Mouse (Mus musculus): Measurements from ENCODE around the gene Gm11444. TPM values are rescaled to one million over a fixed set of nuclear protein-coding genes. Genes with fewer than 3 reads are reported as not detected.

The Gm11444 gene
- polyA plus RNA-seq (2015; fragmentation: Nextera tagmentation; extraction: Ambion mirVana), result not detected in 2 replicates

- Histone ChIP-seq H3K4me1 (replicated peaks) (no peaks in the 10 kb centered on the region), H3K4me2 (replicated peaks) (peak within 1 kb of the TSS; percentile 58; the same call in 1 of the 2 replicates), H3K4me3 (replicated peaks) (no peak within 1 kb of the TSS), H3K9me3 (no peaks in the 10 kb centered on the region), H3K27me3 (replicated peaks) (peaks cover 7% of the 10 kb centered on the region), H3K9ac (no peak within 1 kb of the TSS), H3K27ac (no peak within 1 kb of the TSS), H3K36me3 (no peaks in the 10 kb centered on the region)
- ATAC-seq, result no peak
- WGBS, result 87% methylated on average over 6 of the region's 6 CpGs
Observed at GRCm38 (mm10) chr11:85850233-85850632, at the start of gene Gm11444. Gm11444 (minus strand) TSS chr11:85850333.

- H3K4me2 ChIP-seq (replicated peaks), result no peak overlapping the region
- no peak overlapping the region for H3K27ac ChIP-seq
- no peak for ATAC-seq
- H3K9ac ChIP-seq, result no peak overlapping the region
- H3K4me1 ChIP-seq (replicated peaks), result peaks cover 9% of the 10 kb centered on the region
- H3K36me3 ChIP-seq, result no peaks in the 10 kb centered on the region
- no peaks in the 10 kb centered on the region for H3K9me3 ChIP-seq
- WGBS, result 49% methylated on average over 11 of the region's 13 CpGs
- H3K27me3 ChIP-seq (replicated peaks), result peaks cover 92% of the 10 kb centered on the region
- H3K4me3 ChIP-seq (replicated peaks), result no peak overlapping the region
Observed at GRCm38 (mm10) chr11:85896335-85896985, 46.3 kb upstream of the Gm11444 start.

GRCm38 (mm10) chr11:85894731-85895545, 44.8 kb upstream of the Gm11444 start:
- peaks cover 92% of the 10 kb centered on the region for H3K27me3 ChIP-seq (replicated peaks)
- ATAC-seq, result no peak
- peak overlapping the region; percentile 30 for H3K4me3 ChIP-seq (replicated peaks)
- no peaks in the 10 kb centered on the region for H3K36me3 ChIP-seq
- WGBS, result 2% methylated on average over 43 of the region's 43 CpGs
- no peak overlapping the region for H3K27ac ChIP-seq
- no peak overlapping the region for H3K9ac ChIP-seq
- H3K4me1 ChIP-seq (replicated peaks), result peaks cover 11% of the 10 kb centered on the region
- H3K4me2 ChIP-seq (replicated peaks), result peak overlapping the region; percentile 62
- no peaks in the 10 kb centered on the region for H3K9me3 ChIP-seq

- Histone ChIP-seq H3K27ac (no peak overlapping the region), H3K27me3 (replicated peaks) (peaks cover 96% of the 10 kb centered on the region), H3K9me3 (no peaks in the 10 kb centered on the region), H3K9ac (no peak overlapping the region), H3K4me1 (replicated peaks) (peaks cover 13% of the 10 kb centered on the region), H3K4me2 (replicated peaks) (no peak overlapping the region), H3K36me3 (no peaks in the 10 kb centered on the region), H3K4me3 (replicated peaks) (no peak overlapping the region)
- WGBS, result 7% methylated on average over 3 of the region's 3 CpGs
- no peak for ATAC-seq
Observed at GRCm38 (mm10) chr11:85894136-85894530, 44.0 kb upstream of the Gm11444 start.

- Histone ChIP-seq H3K4me2 (replicated peaks) (no peak overlapping the region), H3K27me3 (replicated peaks) (peaks cover 98% of the 10 kb centered on the region), H3K36me3 (no peaks in the 10 kb centered on the region), H3K4me3 (replicated peaks) (no peak overlapping the region), H3K9ac (no peak overlapping the region), H3K9me3 (no peaks in the 10 kb centered on the region), H3K27ac (no peak overlapping the region), H3K4me1 (replicated peaks) (peaks cover 18% of the 10 kb centered on the region)
- no peak for ATAC-seq
- 4% methylated on average over 13 of the region's 13 CpGs for WGBS
Observed at GRCm38 (mm10) chr11:85893400-85894135, 43.4 kb upstream of the Gm11444 start.

GRCm38 (mm10) chr11:85892771-85893170, 42.6 kb upstream of the Gm11444 start:
- Histone ChIP-seq H3K4me1 (replicated peaks) (peaks cover 23% of the 10 kb centered on the region), H3K4me2 (replicated peaks) (no peak overlapping the region), H3K9me3 (no peaks in the 10 kb centered on the region), H3K27ac (no peak overlapping the region), H3K4me3 (replicated peaks) (no peak overlapping the region), H3K27me3 (replicated peaks) (peaks cover 96% of the 10 kb centered on the region), H3K36me3 (no peaks in the 10 kb centered on the region), H3K9ac (no peak overlapping the region)
- no peak for ATAC-seq
- WGBS, result 3% methylated on average over 6 of the region's 6 CpGs

- WGBS, result 12% methylated on average over 2 of the region's 2 CpGs
- H3K4me2 ChIP-seq (replicated peaks), result no peak overlapping the region
Observed at GRCm38 (mm10) chr11:85891692-85892040, 41.5 kb upstream of the Gm11444 start.

GRCm38 (mm10) chr11:85891010-85891691, 41.0 kb upstream of the Gm11444 start:
- H3K4me2 ChIP-seq (replicated peaks), result no peak overlapping the region
- no peak overlapping the region for H3K4me3 ChIP-seq (replicated peaks)
- ATAC-seq, result no peak
- H3K27ac ChIP-seq, result no peak overlapping the region
- no peaks in the 10 kb centered on the region for H3K9me3 ChIP-seq
- H3K27me3 ChIP-seq (replicated peaks), result peaks cover 88% of the 10 kb centered on the region
- 6% methylated on average over 13 of the region's 13 CpGs for WGBS
- H3K36me3 ChIP-seq, result no peaks in the 10 kb centered on the region
- H3K4me1 ChIP-seq (replicated peaks), result peaks cover 28% of the 10 kb centered on the region
- no peak overlapping the region for H3K9ac ChIP-seq

More at GRCm38 (mm10) chr11:85891692-85892040, 41.5 kb upstream of the Gm11444 start:
- Histone ChIP-seq H3K4me1 (replicated peaks) (peaks cover 23% of the 10 kb centered on the region), H3K4me3 (replicated peaks) (no peak overlapping the region), H3K27me3 (replicated peaks) (peaks cover 87% of the 10 kb centered on the region), H3K9ac (no peak overlapping the region), H3K9me3 (no peaks in the 10 kb centered on the region), H3K36me3 (no peaks in the 10 kb centered on the region), H3K27ac (no peak overlapping the region)
- ATAC-seq, result no peak

- H3K4me1 ChIP-seq (replicated peaks), result peaks cover 29% of the 10 kb centered on the region
- no peak overlapping the region for H3K4me2 ChIP-seq (replicated peaks)
- H3K4me3 ChIP-seq (replicated peaks), result no peak overlapping the region
- H3K9me3 ChIP-seq, result no peaks in the 10 kb centered on the region
- no peaks in the 10 kb centered on the region for H3K36me3 ChIP-seq
- no peak overlapping the region for H3K27ac ChIP-seq
- ATAC-seq, result no peak
- H3K27me3 ChIP-seq (replicated peaks), result peaks cover 88% of the 10 kb centered on the region
- H3K9ac ChIP-seq, result no peak overlapping the region
- 9% methylated on average over 13 of the region's 13 CpGs for WGBS
Observed at GRCm38 (mm10) chr11:85890563-85890845, 40.4 kb upstream of the Gm11444 start.

GRCm38 (mm10) chr11:85889730-85890562, 39.8 kb upstream of the Gm11444 start:
- WGBS, result 11% methylated on average over 47 of the region's 47 CpGs
- Histone ChIP-seq H3K4me3 (replicated peaks) (no peak overlapping the region), H3K9ac (no peak overlapping the region)

GRCm38 (mm10) chr11:85889056-85889729, 39.1 kb upstream of the Gm11444 start:
- peaks cover 20% of the 10 kb centered on the region for H3K4me1 ChIP-seq (replicated peaks)
- ATAC-seq, result peak; percentile 19; the same call in 1 of the 2 replicates
- H3K36me3 ChIP-seq, result no peaks in the 10 kb centered on the region
- no peaks in the 10 kb centered on the region for H3K9me3 ChIP-seq
- 0 out of 2 replicates have a peak overlapping the region, but pooled peaks have one; percentile 6 for H3K4me3 ChIP-seq (replicated peaks)
- peaks cover 89% of the 10 kb centered on the region for H3K27me3 ChIP-seq (replicated peaks)
- H3K4me2 ChIP-seq (replicated peaks), result no peak overlapping the region
- 43% methylated on average over 8 of the region's 8 CpGs for WGBS
- no peak overlapping the region for H3K9ac ChIP-seq
- no peak overlapping the region for H3K27ac ChIP-seq

More at GRCm38 (mm10) chr11:85889730-85890562, 39.8 kb upstream of the Gm11444 start:
- H3K36me3 ChIP-seq, result no peaks in the 10 kb centered on the region
- H3K27me3 ChIP-seq (replicated peaks), result peaks cover 88% of the 10 kb centered on the region
- no peak for ATAC-seq
- H3K27ac ChIP-seq, result no peak overlapping the region
- no peaks in the 10 kb centered on the region for H3K9me3 ChIP-seq
- peaks cover 24% of the 10 kb centered on the region for H3K4me1 ChIP-seq (replicated peaks)
- no peak overlapping the region for H3K4me2 ChIP-seq (replicated peaks)

Measured in intestine, embryonic 15.5 days (tissue).